Mouse (Mus musculus) splenic B cell, adult 2 months (primary cell): Measurements from ENCODE around the gene Htt.

Source experiments
- DNase-seq: peaks from one replicate; pipeline ENCODE4 v3.0.0-alpha.2; 2011; ENCODE audit warnings: low read depth, low spot score
- H3K27me3 ChIP-seq: 2 replicates; pipeline ENCODE4 v1.6.1; 2012; ENCODE audit warnings: mild to moderate bottlenecking, low read length, moderate library complexity, mixed read lengths; ENCODE audit not compliant: control insufficient read depth, poor library complexity, insufficient read depth, severe bottlenecking
- H3K36me3 ChIP-seq: 2 replicates; pipeline ENCODE4 v1.6.1; 2012; ENCODE audit warnings: mild to moderate bottlenecking, low read length, moderate library complexity, mixed read lengths; ENCODE audit not compliant: control insufficient read depth, poor library complexity, insufficient read depth, severe bottlenecking

Gene Htt

DNA sequence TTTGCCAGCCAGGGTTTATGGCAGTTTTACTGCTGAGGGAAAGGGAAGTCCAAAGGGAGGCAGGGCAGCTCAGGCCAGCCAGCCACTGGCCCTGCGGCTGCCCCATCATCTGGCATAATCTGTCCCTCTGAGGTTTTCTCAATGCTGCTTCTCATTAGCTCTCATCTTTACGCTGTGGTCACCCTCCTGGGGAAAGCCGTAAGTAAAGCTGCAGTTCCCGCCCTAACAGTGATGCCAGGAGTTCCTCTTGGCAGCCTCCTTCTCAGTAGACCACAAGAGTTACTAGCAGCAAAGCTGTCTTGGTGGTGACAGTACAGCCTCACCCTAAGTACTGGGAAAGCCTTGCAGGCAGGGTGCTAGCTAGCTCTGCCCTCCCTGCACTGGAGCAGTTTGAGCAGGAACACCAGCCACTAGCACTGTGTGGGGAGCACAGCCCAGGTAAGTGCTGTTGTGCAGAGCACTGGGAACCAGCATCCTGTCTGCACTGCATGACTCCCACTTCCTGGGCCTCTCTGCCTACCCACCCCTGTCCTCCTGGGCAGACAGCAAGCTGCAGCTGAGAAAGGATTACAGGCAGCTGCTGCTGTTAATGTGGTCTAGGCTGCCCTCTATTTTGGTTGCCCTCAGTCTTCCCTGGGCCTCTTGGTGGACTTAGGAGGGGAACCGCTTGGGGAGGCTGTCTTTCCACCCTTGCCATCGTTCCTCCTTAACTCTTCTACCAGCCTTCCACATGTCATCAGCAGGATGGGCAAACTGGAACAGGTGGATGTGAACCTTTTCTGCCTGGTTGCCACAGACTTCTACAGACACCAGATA is 146.6 kb downstream of the Htt start, which contains the start of gene Msantd1:
Gene Msantd1 (plus strand): TSS at position 103 of the 816 bp plus-strand sequence.
- Histone ChIP-seq H3K27me3 (no peaks in the 10 kb centered on the region), H3K36me3 (peaks cover 5% of the 10 kb centered on the region)
- DNase-seq = no peak

DNA sequence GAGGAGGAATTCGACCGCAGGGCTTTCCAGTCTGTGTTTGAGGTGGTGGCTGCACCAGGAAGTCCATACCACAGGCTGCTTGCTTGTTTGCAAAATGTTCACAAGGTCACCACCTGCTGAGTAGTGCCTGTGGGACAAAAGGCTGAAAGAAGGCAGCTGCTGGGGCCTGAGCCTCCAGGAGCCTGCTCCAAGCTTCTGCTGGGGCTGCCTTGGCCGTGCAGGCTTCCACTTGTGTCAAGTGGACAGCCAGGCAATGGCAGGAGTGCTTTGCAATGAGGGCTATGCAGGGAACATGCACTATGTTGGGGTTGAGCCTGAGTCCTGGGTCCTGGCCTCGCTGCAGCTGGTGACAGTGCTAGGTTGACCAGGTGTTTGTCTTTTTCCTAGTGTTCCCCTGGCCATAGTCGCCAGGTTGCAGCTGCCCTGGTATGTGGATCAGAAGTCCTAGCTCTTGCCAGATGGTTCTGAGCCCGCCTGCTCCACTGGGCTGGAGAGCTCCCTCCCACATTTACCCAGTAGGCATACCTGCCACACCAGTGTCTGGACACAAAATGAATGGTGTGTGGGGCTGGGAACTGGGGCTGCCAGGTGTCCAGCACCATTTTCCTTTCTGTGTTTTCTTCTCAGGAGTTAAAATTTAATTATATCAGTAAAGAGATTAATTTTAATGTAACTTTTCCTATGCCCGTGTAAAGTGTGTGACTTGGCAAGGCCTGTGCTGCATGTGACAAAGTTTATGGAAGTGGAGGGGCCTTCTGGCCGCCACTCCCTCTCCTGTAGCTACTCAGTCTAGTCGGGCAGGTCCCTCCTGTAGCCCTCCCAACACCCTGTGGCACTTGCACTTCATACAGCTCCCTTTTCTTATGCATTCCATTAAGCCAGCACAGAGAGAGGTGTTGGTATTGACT is 147.4 kb downstream of the Htt start:
- peaks cover 4% of the 10 kb centered on the region for H3K36me3 ChIP-seq
- H3K27me3 ChIP-seq = no peaks in the 10 kb centered on the region
- no peak for DNase-seq

DNA sequence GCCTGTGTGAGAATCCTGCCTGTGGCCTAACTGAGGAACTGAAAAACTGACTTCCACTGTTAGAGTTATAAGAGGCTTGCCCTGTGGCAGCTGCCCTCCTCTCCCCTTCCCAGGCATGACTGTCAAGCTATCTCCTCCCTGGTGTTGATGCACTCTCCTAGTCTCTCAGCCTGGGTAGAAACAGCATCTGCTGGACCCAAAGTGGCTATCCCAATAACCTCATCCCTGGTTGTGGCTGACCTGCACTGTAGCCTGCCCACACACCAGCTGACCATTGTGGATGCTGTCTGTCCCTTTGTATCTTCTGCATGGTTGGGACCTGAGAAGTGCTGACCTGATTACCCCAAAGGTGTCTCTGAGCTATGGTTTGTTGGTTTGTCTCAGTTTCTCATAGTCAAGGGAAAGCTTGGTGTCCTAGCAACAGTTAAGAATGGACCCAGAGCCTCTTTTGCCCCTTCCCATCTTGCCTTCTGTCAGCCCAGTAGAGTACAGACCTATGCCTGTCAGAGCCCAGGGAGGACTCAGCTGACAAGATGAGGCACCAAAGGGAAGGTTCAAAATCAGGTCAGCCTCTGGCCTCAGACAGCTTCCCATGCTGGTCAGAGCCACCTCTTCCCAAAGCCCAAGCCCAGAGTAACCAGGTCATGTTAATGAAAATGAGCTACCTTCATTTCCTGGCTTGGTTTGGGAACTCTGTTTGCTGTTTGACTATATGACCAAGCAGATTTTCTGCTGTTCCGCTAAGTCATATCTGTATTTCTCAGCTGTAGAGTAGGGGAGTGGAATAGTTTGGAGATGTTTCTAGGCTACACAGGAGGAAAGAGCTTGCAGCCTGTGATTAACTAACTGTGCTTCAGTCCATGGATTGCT is 148.3 kb downstream of the Htt start:
- no peaks in the 10 kb centered on the region for H3K27me3 ChIP-seq
- DNase-seq = no peak
- H3K36me3 ChIP-seq = peaks cover 4% of the 10 kb centered on the region

DNA sequence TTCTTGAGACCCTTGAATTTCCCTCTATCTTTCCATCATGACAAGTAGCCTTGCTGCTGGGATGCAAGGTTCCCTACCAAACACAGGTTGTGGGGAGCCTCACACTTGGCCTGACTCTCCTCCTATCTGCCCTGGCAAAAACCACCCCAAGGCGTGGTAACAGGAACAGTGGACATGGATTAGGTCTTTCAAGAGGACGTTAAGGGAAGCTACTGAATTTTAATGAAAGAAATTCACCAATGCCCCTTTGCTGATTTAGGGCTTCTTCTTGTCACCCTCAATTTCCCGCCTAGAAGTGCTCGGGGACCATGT is 148.9 kb downstream of the Htt start:
- H3K36me3 ChIP-seq = peaks cover 4% of the 10 kb centered on the region
- no peak for DNase-seq

DNA sequence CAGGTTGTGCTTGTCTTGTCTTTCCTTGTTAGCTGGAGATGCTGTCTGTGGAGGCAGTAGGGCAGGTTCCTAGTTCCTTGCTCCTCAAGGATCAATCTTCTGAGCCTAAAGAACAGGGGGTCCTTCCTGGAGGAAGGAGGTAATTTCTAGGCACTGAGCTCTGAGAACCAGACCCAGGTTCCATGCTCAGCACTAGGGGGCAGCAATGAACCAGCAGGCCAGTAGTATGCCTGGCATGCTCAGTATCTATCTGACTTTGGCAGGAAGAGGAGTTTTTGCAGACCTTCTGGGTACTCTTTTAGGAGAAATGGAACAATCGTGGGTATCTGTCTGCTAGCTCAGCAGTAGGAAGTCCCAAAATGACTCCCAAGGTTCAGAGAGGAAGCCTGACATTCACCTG is 154.3 kb downstream of the Htt start:
- Histone ChIP-seq H3K27me3 (no peaks in the 10 kb centered on the region), H3K36me3 (no peaks in the 10 kb centered on the region)
- peak; percentile 67 for DNase-seq

More for the DNA sequence above, 148.9 kb downstream of the Htt start:
- H3K27me3 ChIP-seq = no peaks in the 10 kb centered on the region

DNA sequence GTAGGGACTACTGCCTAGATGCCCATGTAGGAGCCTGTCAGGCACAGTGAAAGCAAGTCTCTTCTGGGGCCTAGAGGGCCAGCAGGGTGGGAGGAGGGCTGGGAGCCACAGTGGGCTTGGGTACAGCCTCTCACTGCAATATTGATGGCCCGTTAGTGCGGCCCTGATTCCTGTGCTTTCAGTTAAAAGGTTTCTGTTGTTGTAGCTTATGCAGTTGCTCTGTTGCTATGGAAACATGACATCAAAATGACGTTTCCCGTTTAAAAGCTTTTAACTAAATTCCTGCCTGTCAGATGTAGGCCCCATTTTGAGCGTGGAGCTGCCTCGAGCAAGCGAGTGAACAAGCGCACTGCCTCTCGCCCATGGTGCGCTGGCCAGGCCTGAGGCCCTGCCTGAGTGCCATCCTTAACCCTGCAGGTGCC is 155.7 kb downstream of the Htt start:
- no peak for DNase-seq
- Histone ChIP-seq H3K36me3 (no peaks in the 10 kb centered on the region), H3K27me3 (no peaks in the 10 kb centered on the region)

DNA sequence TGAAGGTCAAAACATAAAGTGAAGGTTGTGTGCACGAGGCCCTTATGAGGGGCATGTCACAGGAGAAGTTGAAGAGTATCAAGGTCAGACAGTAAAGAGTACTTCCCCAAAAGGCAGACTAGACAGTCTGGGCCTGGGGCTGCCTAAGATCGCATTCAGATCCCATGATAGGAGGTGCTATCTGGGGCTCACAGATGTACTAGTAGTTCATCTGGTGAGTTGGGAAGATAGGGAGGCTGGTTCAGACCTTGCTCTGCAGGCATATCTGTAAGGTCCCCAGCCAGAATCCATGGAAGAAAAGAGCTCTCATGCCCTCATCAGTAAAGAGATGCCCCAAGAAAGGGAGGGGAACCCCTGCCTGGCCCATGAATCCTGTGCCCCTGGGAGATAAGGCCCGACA is 157.2 kb downstream of the Htt start:
- Histone ChIP-seq H3K36me3 (no peaks in the 10 kb centered on the region), H3K27me3 (no peaks in the 10 kb centered on the region)
- no peak for DNase-seq

DNA sequence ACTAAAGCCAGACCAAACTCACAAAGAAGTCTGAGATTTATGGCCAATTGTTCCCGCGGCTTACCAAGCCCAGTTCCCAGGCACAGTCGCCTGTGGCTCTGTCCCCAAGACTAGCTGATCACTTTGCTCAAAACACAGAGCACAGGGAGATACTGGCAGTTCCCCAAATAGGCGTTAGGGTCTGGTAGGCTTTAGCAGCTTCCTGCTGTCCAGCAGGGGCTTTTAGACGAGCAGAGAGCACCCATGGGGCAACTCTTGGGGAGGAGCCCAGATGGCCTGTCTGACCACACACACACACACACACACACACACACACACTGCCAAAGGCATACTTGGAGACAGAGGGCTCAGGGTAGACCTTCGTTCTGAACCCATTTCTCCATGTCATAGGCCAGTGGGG is 161.0 kb downstream of the Htt start:
- no peaks in the 10 kb centered on the region for H3K36me3 ChIP-seq
- DNase-seq = no peak

DNA sequence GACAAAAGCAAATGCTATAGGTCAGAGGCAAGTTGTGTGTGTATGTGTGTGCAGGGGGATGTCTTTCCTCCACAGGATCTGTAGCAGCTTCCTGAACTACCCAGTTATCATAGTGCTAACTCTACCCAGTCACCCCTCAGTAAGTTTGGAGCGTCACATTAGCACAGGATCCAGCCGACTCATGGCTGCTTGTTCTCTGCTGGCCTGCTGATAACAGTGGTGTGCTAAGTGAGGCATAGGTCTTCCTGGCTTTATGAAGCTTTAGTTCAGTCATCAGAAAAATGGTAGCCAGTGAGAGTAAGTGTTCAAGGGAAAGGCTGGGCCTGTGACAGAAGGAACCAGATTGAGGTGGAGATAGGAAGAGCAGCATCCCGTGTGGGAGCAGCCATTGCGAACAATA is 162.4 kb downstream of the Htt start:
- Histone ChIP-seq H3K36me3 (no peaks in the 10 kb centered on the region), H3K27me3 (no peaks in the 10 kb centered on the region)
- no peak for DNase-seq

More for the DNA sequence above, 161.0 kb downstream of the Htt start:
- no peaks in the 10 kb centered on the region for H3K27me3 ChIP-seq

DNA sequence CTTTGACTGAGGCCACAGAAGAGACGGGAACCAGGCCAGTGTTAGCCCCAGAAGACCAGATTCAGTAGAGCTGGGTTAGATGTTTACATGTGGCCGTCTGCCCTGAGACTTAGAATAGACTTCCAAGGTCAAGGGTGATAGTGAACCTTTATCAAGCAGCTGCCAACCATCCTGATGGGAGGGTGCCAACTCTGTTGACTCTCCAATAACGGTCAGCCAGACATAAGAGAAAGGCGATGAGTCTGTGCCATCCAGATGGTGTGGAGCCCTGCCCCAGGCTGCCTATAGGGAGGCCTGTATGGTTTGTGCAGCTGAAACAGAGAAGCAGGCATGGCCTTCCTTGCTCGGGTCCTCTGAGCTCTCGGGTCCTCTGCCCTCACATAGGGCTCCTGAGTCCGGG is 163.0 kb downstream of the Htt start:
- DNase-seq = no peak
- Histone ChIP-seq H3K36me3 (no peaks in the 10 kb centered on the region), H3K27me3 (no peaks in the 10 kb centered on the region)

DNA sequence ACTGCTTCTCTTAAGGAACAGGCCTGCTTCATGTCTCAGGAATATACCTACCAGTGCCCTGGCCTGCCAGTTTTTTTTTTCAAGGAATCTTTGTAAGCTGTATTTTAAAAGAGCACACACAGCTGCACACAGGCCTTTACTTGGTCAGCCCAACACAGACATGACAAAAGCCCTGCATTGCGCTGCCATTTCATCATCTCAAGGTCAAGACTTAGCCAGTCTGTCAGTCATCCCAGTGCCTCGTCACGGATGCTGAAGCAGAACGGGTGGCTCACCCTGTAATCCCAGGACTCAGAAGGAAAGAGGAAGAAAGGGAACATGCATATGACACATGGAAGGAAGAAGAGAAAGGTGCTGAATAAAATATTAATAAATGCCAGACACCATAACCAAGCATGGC is 166.1 kb downstream of the Htt start:
- DNase-seq = no peak
- Histone ChIP-seq H3K36me3 (no peaks in the 10 kb centered on the region), H3K27me3 (no peaks in the 10 kb centered on the region)

DNA sequence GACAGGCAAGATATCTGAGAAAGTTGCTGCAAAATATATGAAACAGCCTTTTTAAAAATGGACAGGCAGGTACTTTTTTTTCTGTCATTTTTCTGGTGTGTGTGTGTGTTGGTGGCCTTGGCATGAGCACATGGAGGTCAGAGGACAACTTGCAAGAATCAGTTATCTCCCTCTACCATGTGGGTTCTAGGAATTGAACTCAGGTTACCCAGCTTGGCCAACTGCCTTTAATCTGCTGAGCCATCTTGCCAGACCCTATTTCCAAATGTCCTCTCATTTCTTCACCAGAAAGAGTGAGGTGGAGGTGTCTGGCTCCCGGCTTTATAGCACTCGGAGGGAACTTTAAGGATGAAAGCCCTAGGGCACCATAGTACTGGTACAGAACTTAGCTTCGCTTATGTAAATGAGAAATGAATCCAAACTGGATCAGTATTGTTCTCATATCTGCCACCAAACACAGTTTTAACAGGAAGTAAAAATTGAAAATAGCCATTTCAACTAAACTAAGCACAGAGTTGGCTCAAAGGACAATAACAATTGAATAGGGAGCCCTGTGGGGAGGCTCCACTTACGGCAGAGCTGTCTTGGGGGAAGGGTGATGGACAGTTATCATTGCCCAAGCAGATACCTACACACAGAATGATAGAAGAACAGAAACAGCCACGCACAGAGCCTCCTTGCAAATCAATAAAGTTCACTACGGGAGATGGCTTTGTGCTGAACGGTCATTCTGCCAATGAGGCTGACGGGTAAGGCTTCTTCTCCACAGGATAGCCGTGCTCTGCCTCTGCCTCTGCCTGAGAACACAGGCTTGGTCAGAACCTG is 168.8 kb downstream of the Htt start:
- DNase-seq = no peak
- H3K27me3 ChIP-seq = no peaks in the 10 kb centered on the region
- no peaks in the 10 kb centered on the region for H3K36me3 ChIP-seq

DNA sequence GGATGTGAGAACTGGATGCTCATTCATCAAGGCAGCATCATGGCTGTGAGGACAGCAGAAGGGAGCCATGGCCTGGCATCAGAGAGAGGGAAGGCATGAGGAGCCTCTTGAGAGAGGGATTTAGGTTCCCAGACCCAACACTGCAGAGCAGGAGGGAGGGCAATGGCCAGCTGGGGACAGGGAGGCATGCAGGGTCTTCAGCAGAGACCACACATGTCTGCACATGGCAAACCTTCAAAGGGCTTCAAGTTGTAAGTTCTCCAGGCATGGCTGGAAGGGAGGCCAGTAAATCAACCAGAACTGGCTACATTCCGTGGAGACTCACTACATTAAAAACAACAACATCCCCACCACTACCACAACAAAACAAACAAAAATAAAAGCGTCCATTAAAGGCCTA is 169.6 kb downstream of the Htt start:
- H3K27me3 ChIP-seq = no peaks in the 10 kb centered on the region
- H3K36me3 ChIP-seq = no peaks in the 10 kb centered on the region
- DNase-seq = no peak
